Mouse (Mus musculus) gonadal fat pad, adult 2 months (tissue): ENCODE results near the gene Cideb. TPM values are rescaled to one million over a fixed set of nuclear protein-coding genes. Genes with fewer than 3 reads are reported as not detected.
"Not testable (repeated sequence)": the region's sequence is repeated elsewhere in the genome, so short reads cannot be mapped to it uniquely, and the experiment has no call there.

ENCODE experiments used
- DNase-seq: peaks from one replicate; pipeline ENCODE4 v3.0.0-alpha.2; 2012; ENCODE audit warnings: low read depth
- polyA plus RNA-seq: library from polyadenylated mRNA; depleted of rRNA; stranded (reverse); fragments of >200 nt; gene quantifications from 2 replicates; pipeline ENCODE4 v1.2.3, GENCODE M21; 2012

The Cideb gene
- polyA plus RNA-seq, 1 experiment = 5.9 TPM

GRCm38 (mm10) chr14:55763166-55763565 is 4.9 kb upstream of the Cideb start:
- peak; percentile 74 for DNase-seq

GRCm38 (mm10) chr14:55762001-55762821 is 4.0 kb upstream of the Cideb start:
- no peak for DNase-seq

DNA sequence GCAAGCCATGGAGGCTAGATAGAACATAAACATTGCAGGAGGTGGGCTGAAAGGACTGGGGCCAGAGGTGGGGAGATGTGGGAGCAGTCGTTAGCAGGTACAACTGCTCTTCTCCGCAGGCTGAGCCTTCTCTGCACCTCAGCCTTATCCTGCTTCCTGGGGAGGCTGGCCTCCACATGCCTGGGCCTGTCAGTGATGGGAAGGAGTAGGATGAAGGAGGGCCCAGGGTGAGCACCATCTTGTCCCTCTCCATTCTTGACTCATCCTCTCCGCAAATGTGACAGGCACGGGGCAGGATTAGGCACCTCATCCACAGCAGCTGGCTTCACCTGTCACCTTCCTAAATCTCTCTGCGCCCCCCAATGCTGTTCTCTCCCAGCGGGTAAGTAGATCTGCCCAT is 2.9 kb upstream of the Cideb start, which contains the start of gene Ltb4r2:
Ltb4r2 (plus strand) TSS at position 266 of the 400 bp plus-strand sequence.
- no peak for DNase-seq

DNA sequence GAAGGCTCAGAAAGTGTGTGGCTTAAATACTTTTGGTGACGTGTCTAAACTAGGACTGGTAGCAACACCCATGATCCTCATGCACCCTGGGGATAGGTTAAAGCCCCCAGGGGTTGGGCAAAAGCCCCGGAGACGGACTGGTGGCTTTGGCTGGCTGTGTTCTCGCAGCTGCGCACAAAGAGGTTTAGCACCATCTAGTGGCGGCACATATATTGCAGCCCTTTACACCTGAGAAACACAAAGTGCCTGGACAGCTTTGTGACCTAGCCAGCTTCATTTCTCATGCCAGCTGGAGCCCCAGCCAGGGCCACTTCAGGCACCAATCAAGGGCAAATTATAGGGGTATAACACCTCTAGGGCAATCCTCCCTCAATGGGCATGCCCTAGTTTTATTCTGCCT is 1.9 kb upstream of the Cideb start:
- DNase-seq = not testable (repeated sequence)

GRCm38 (mm10) chr14:55757566-55757965 is 692 bp downstream of the Cideb start:
- no peak for DNase-seq

DNA sequence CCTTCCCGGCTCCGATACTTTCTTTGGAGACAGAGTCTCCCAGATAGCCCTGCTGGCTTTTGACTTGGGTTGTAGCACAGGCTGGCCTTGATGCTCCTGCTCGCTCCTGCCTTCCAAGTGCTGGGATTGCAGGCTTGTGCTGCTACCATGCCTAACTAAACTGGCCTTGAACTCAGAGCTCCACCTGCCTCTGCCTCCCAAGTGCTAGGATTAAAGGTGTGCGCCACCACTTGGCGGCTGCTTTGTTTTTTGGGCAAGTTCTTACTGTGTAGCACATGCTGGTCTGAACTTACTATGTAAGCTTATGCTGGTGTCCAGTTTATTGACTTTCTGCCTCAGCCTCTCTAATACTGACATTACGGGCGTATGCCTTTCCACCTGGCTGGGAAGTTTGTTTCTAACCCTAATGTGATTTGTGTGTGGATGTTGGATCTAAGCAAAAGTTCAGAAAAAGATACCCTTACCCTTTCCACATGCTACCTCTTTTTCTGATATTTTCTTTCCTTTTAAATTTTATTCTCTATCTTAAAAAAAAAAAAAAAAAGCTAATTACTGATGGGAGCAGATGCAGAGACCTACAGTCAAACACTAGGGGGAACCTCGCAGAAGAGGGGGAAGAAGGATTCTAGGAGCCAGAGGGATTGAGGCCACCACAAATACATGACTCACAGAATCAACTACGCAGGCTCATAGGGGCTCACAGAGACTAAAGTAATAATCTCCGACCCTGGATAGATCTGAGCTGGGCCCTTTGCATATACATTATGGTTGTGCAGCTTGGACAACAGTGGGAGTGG is 11.0 kb downstream of the Cideb start:
- DNase-seq = no peak

DNA sequence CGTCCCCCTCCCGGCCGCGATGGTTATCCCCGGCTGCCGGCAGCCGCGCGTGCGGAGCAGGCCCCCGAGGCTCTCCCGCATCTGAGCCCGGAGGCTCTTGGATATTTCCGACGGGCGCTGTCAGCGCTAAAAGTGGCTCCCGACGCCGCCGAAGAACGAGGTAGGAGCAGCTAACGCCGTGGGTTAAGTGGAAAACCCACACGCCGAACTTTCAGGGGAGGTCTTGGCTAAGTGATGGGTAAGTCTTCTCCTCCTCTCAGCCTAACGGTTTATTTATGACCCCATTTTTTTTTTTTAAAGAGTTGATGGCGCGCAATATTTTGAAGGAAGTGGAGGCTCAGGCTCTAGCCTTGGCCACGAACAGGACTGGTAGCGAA is 12.4 kb downstream of the Cideb start:
- no peak for DNase-seq

- no peak for DNase-seq
Observed at GRCm38 (mm10) chr14:55745180-55745860, 12.9 kb downstream of the Cideb start, which contains the start of the genes Dhrs1 and Nop9. Gene Dhrs1 (minus strand): TSS chr14:55745690. Gene Nop9 (plus strand): TSS chr14:55745693.

DNA sequence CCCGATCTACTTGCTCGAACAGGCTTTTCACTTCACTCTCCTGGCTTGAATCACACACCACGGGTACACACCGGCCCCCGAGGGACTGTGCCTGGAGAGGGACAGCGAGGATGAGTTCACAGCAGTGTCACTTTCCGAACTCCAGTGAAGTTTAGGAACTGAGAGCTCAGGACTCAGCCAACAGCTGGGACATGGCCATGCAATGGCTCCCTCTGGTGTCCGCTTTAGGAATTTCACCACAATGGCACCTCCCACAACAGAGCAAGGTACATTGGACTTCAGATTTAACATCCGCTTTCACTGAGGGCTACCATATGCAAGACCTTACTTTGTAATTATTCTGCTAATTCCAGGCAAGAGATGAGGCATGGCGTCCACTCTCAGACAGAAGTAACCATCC is 14.5 kb downstream of the Cideb start:
- DNase-seq = peak; percentile 54

GRCm38 (mm10) chr14:55737086-55737687 is 21.1 kb downstream of the Cideb start:
- no peak for DNase-seq

DNA sequence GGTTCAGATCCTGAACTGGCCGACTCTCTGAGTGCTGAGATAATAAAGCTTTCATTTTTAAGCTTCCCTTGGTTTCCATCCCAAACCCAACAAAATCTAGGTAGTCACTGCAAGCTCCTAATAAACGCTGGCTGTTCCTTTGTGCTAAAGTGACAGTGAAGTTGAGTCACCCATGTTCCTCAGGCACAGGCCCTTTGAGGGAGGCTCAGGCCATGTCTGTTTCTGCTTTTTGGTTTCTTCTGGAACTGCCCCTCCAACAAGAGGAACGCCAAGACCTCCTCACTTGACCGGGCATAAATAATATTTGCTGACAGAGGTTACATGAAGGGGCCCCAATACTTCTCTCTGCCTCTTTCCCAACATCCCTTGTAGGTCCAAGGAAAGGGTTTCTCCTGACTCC is 22.5 kb downstream of the Cideb start:
- no peak for DNase-seq

GRCm38 (mm10) chr14:55735334-55735733 is 22.9 kb downstream of the Cideb start:
- DNase-seq = no peak

- DNase-seq = no peak
Observed at GRCm38 (mm10) chr14:55734869-55735268, 23.4 kb downstream of the Cideb start.

GRCm38 (mm10) chr14:55733889-55734288 is 24.4 kb downstream of the Cideb start:
- DNase-seq = no peak

DNA sequence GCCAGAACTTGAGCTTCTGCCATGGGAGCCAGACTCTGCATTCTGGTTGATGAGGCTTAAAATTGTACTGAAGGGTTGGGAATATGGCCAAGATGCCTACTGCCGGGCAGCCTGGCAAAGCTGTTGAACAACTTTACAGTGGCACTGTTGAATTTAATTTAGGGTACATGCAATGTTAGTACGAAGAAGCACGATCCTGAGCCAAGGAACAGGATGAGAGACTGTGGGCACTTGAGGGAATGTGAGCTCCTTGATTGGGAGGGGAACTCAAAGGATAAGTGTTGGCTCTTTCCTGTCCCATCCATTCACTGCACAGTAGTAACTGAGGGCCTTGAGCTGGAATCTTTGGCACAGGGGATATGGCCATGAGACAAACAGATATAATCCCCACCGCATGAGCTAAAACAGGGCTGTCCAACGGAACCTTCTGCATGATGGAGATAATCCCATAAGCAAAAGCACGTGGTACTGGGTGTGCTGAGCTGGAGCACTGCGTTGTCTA is 27.7 kb downstream of the Cideb start:
- no peak for DNase-seq

- no peak for DNase-seq
Observed at GRCm38 (mm10) chr14:55730116-55730515, 28.1 kb downstream of the Cideb start.

DNA sequence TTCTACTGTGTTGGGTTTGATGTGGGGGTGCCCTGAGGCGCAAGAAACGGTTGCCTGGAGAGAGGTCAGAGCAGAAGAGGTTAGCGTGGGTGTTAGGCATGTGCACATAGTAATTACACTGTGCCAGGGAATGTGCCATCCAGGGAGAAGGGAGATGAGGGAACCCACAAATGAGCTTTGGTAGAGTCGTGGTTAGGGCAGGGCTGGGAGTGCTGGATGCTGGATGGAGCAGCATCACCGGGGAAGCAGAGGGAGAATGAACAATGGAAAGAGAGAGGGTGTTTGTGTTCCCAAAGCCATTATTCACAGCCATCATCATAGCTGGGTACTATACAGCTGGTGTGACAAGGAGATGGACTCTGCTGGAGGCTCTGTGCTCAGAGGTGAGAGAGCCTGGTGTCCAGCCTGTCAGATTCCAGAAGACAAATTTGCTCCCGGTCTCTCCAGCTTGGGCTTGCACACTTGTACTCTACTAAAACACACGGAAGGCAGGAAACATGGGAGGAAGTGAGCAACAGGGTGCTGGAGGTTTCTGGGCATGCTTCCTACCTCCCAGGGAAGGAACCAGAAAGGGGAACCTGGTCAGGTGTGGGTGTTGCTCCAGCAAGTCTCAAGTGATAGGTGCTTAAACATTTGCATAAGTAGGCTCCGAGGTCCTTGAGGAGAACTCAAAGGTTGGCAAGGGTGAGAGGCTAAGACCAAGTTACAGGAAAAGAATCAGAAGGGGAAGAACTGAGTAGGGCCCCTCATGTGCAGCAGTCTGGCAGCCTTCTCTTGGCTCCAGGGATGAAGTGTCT is 30.2 kb downstream of the Cideb start:
- DNase-seq = no peak

DNA sequence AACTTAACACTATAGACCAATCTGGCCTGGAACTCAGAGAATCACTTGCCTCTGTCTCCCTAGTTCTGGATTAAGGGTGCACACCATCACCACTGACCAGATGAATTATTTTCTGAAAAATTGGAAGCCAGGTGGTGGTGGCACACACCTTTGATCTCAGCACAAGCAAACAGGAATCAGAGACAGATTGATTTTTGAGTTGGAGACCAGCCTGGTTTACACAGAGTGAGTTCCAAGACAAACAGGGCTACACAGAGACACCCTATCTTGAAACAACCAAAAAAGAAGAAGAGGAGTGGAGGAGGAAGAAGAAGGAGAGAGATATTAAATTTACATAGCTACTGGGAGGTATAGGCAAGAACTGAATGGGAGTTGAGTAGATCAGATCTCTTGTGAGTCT is 32.0 kb downstream of the Cideb start:
- DNase-seq = no peak

- DNase-seq = peak; percentile 64
Observed at GRCm38 (mm10) chr14:55724411-55724871, 33.8 kb downstream of the Cideb start.

DNA sequence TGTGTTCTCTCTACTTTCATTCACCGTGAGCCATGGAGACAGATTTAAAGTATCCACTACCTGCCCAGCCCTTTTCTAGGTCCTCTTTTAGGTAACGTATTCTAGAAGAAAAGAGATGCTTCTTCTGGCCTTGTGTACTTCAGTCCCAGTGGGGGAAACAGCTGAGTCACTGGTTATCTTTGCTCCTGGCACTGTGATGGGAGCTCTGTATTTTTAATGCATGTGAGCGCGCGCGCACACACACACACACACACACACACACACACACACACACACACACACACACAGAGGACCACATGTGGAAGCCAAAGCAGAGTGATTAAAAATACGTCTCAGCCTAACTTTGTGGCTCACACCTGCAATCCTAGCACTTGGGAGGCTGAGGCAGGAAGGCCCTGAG is 34.8 kb downstream of the Cideb start:
- DNase-seq = no peak
